Mouse (Mus musculus): Measurements from ENCODE around the gene Usp35.

GRCm38 (mm10) chr7:97296986-97297385 lies 34.8 kb downstream of the Usp35 start:
- TF ChIP-seq POLR2A (IDR thresholded peaks at IDR 0.05; ENCODE audit: insufficient read length, low read depth) (no peak), E2F4 (IDR thresholded peaks at IDR 0.05; ENCODE audit: insufficient read depth) (no peak), MAX (IDR thresholded peaks at IDR 0.05; ENCODE audit: low read depth) (no peak), MYOG (IDR thresholded peaks at IDR 0.05; ENCODE audit: control insufficient read depth in 1 of 3, insufficient read depth in 1 of 3, insufficient read length in 2 of 3, low read depth in 2 of 3) (no peak), REST (IDR thresholded peaks at IDR 0.05; ENCODE audit: insufficient read depth, insufficient read length) (no peak), TCF12 (IDR thresholded peaks at IDR 0.05; ENCODE audit: insufficient read depth, poor library complexity, severe bottlenecking) (no peak)
